Mouse (Mus musculus) adrenal gland, adult 8-10 months (tissue): Measurements from ENCODE around the gene Cs. TPM values are rescaled to one million over a fixed set of nuclear protein-coding genes. Genes with fewer than 3 reads are reported as not detected.
A peak's percentile ranks its signal among the peaks of the same experiment; 100 is the strongest.

Source experiments
- DNase-seq: peaks from one replicate; pipeline ENCODE4 v3.0.0; 2022
- total RNA-seq, 4 experiments: library from RNA; stranded (reverse); gene quantifications; 2 replicates each; pipeline ENCODE4 v1.2.4; 2022

Gene Cs
- total RNA-seq, 4 experiments from 2014 or later: 197 to 297 (median 255) TPM

- DNase-seq: peak; percentile 48
These were observed 2.0 kb upstream of the Cs start for GRCm38 (mm10) chr10:128335582-128335981.

GRCm38 (mm10) chr10:128336195-128336594 is 1.3 kb upstream of the Cs start:
- no peak for DNase-seq

DNA sequence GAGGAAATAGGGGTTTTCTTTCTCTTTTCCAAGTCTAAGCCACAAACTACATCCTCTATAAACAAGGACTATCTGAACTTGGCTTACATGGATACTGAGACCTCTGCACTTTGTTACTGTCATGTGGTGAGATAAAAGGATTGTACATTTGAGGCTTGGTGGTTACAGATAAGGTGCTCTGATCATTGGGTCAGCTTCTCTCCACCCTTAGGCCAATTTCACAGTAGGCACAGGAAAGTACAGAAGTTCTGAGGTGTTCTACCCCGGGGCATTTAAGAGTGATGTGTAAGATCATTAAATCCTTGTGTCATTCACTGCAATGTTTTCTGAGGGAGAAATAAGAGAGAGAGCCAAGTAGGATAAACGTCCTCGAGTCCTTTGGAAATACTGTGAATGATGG is 937 bp upstream of the Cs start:
- DNase-seq: no peak

- no peak for DNase-seq
These were observed 881 bp downstream of the Cs start for GRCm38 (mm10) chr10:128338415-128338814.

DNA sequence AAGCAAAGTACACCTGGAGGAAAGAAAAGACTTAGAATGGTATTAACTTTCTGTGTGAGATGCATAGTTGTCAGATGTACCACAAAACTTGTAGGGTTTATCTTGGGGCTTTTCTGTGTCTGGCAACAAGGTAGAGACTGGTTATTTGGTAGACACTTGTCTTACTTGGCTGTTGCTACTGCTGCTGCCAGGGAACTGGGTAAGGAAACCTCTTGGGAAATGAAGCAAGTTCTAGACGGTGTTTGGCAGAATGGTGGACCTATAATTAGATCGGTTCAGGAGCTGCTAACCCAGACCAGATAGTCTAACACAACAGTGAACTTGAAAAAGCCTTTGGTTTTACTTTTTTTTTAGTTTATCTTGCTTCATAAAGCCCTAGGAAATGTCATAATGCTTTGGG is 1.4 kb downstream of the Cs start:
- DNase-seq: no peak

DNA sequence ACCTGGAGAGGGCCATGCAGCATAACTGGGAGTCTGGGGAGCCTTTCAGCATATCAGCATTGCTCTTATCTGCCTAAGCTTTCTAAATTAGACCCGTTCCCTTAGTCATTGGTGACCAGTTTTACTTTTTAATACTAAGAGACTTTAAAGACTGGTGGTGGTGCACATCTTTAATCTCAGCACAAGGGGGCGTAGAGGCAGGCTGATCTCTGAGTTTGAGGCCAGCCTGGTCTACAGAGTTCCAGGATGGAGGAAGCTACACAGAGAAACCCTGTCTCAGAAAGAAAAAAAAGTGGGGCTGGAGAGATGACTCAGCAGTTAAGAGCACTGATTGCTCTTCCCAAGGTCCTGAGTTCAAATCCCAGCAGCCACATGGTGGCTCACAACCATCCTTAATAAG is 2.7 kb downstream of the Cs start:
- no peak for DNase-seq

DNA sequence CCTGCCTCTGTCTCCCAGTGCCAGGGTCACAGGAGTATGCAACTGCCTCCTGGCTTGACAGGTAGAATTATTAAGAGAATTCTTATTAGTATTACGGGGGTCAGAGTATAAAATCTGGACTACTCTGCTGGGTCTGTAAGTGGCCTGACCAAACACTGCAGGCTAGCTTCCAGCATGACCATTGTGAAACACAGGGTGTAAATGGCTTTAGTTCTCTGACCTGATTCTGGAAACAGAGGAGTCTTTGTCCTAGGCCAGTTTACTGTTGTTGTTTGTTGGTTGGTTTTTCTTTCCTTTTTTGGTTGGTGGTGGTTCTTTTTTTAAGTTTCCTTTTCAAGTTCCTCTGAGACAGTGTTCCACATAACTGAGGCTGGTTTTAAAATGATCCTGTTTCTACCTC is 5.9 kb downstream of the Cs start:
- DNase-seq: no peak

DNA sequence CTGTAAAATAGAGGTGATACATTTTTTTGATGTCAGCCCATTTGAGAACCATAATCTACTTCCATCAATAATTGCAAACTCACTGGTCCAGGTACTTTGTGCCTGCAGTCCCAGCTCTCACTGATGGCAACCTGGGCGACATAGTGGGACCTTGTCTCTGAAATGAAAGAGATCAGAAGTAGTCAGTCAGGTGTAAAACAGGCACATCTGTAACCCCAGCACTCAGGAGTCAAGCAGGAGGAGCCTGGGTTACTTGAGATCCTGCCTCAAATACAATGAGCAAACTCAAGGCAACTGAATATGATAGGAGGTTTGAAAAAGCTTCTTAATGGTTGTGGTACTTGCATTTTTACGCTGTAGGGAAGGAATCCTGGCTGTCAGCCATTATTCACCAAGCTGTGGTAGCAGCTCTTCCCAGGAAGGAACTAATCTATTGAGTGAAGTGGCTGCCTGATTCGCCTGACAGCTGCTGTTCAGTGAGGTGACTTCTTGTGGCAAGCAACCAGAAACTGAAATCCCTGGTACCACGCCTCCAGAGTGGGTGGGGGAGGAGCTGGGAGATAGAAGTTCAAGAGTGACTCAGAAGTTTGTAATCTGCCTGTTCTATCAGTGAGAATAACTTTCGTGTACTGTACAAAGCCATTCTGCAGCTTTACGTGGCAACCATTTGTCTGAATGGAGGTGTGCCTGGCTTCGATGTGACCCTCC is 7.2 kb downstream of the Cs start:
- peak; percentile 85 for DNase-seq

GRCm38 (mm10) chr10:128347541-128347940 is 10.0 kb downstream of the Cs start:
- DNase-seq: no peak

DNA sequence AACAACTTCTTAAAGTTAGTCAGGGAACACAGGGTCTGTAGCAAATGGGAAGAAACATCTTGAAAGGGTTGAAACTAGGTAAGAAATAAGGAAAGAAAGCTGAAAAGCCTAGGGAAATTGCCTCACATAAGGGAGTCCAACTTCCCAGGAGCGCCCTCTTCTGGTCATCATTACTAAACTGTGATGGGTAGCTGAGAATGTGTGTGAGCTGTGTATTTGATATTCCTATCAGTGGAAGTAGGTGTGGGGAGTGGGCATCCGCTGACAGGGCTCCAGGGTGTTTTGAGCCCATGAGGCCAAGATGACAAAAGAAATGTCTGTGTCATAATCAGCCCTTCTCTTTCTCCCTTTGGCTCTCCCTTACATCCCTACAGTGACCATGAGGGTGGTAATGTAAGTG is 21.3 kb downstream of the Cs start:
- DNase-seq: no peak

- DNase-seq: peak; percentile 68
These were observed 21.7 kb downstream of the Cs start for GRCm38 (mm10) chr10:128359226-128359625.

DNA sequence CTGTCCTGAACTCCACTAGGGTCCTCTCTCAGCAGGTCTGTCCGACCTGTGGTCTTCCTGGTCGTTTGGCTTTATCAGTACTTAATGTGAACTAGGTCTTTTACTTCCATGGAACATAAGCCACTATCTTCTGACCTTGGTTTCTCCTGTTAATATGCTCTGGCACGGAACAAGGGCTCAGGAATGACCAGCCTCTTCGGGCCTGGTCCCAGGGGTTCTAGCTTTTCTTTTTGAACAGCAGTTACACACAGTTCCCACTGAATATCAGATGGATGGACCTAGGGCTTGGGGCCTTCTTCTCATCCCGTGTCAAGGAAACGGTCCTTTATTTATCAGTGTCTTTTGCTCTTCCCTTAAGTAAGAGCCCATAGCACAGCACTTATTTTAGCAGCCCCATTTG is 24.3 kb downstream of the Cs start:
- no peak for DNase-seq

- no peak for DNase-seq
These were observed 25.0 kb downstream of the Cs start for GRCm38 (mm10) chr10:128362568-128362967.

GRCm38 (mm10) chr10:128367899-128368401 is 30.4 kb downstream of the Cs start:
- DNase-seq: no peak

DNA sequence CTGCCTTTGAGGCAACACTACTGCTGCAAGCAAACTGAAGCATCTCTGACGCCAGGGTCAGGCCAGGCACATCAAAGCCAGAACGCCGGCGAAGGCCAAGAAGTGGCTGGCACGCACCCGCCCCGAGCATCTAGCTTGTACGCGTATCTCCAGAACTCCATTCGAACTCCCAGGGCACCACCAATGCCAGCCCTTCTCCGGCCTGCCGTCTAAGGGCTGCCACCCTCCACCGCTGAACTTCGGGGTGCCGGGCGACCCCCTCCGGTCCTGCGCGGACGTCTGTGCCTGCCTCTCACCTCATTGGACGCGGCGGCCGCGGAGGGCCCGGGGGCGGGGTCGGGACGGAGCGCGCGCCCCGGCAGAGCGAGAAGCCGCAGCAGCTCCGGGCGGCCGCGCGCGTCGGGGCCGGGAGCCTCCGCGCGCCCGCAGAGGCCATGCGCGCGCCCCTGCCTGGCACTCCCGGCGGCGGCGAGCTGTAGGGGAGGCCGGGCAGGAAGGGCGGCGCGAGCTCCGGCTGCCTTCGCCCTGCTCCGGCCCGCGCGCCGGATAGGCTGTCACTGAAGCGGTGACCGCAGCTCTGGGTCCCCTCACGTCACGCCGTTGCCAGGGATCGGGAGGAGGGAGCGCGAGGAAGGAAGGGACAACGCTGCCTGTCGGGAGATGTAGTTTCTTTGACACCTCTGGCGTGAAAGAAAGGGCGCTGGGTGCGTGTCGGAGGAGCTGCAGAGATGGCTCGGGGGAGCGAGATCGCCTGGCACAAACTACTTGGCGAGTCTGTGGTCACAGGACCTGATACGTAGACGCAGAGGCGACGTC is 31.1 kb downstream of the Cs start, which contains the start of gene Coq10a:
TSS of gene Coq10a (minus strand) at position 596 of the 816 bp plus-strand sequence.
- DNase-seq: peak; percentile 92

- no peak for DNase-seq
These were observed 31.6 kb downstream of the Cs start for GRCm38 (mm10) chr10:128369218-128369543.

DNA sequence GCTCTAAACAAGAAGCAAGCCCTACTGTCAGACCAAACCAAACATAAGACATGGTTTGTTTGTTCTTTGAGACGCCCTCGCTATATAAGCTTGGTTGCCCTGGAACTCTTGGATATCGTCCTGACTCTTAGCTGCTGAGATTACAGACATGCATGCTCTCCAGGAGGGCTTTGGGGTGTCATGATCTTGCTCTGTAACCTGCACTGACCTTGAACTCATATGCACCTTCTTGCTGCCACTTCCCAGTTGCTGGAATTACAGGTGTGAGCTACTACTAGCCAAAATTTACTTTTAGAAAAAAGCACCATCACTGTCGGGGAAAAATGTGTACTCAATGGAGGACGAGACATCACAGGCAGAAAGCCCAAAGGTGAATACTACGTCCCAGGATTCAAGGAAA is 32.1 kb downstream of the Cs start:
- DNase-seq: no peak

GRCm38 (mm10) chr10:128370021-128370420 is 32.5 kb downstream of the Cs start:
- DNase-seq: no peak

- no peak for DNase-seq
These were observed 33.1 kb downstream of the Cs start for GRCm38 (mm10) chr10:128370601-128371000.

DNA sequence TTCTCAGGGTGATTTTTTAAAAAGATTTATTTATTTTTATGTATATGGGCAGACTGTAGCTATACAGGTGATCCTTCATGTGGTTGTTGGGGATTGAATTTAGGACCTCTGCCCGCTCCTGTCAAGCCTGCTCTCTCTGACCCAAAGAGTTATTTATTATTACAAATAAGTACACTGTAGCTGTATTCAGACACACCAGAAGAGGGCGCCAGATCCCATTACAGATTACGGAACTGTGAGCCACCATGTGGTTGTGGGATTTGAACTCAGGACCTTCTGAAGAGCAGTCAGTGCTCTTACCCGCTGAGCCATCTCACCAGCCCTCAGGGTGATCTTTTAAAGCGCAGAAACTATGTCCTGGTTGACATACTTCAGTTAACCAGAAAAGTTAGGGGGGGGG is 34.6 kb downstream of the Cs start:
- DNase-seq: no peak

- no peak for DNase-seq
These were observed 35.6 kb downstream of the Cs start for GRCm38 (mm10) chr10:128372989-128373748.

GRCm38 (mm10) chr10:128374393-128374792 is 36.9 kb downstream of the Cs start:
- DNase-seq: no peak

DNA sequence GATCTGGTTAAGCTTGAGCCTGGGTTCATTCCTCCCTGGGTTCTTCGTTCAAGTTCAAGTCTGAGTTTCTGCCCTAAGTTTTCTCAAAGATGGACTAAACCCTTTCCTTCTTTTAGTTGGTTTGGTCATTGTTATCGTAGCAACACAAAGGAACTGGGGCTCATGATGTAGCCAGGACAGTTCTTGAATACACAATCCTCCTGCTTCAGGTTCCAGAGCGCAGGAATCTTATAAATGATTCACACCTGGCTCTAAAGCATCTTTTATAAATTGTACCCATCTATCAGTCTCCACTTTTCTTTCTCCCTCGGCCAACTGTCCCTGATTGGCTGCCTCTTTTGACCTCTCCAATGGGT is 38.5 kb downstream of the Cs start:
- DNase-seq: no peak
